Mouse (Mus musculus): ENCODE measurements around the gene Gm45140.

- TF ChIP-seq CTCF (IDR thresholded peaks at IDR 0.05; ENCODE audit: borderline replicate concordance, extremely low read depth, insufficient read depth, insufficient read length), result no peak
- peak; percentile 47; the same call in 1 of the 2 replicates for TF ChIP-seq POLR2A (IDR thresholded peaks at IDR 0.05; ENCODE audit: borderline replicate concordance, extremely low read depth, insufficient read depth, insufficient read length, poor library complexity, severe bottlenecking)
These were observed 3.1 kb upstream of the Gm45140 start, which contains the start of gene Isy1 for GRCm38 (mm10) chr6:87838551-87839197.
